Mouse (Mus musculus) spleen, adult 12 weeks (tissue): ENCODE data around the gene Adk.

Source experiments
- DNase-seq: peaks from one replicate; pipeline ENCODE4 v3.0.0; 2022; ENCODE audit warnings: low spot score

Gene Adk

DNA sequence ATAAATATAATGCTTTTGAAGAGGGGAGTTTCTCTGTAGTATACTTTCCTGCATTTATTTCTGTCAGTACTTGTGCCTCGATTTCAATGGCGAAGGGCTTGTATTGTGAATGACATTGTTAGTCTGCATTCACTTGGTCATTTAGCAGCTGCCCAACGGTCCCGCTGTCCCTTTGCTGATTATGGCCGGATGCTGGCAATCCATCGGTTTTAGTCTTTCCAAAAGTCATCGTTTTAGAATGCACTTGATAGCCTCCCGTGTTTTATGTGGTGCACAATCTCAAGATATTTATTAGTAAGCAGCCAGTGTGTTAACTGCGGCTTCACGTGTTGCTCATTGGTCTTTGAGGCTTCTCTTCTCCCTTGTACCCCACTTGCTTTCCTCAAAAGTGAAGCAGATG is 113.3 kb downstream of the Adk start:
- no peak for DNase-seq

DNA sequence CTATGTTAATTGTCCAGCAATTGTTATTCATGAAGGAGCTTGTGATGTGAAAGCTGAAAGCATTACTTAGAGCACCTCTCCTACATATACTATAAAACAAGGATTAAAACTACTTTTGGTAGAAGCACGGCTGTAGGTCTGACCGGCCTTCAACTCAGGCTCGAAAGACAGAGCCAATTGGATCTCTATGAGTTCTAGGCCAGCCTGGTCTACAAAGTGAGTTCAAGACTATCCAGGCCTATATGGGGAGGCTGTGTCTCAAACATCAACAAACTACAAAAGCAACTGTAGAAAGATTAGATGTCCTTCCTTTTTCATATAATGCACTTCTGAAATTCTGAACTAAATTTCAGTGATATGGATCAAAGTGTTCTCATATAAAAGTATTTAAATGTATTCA is 113.7 kb downstream of the Adk start:
- no peak for DNase-seq

DNA sequence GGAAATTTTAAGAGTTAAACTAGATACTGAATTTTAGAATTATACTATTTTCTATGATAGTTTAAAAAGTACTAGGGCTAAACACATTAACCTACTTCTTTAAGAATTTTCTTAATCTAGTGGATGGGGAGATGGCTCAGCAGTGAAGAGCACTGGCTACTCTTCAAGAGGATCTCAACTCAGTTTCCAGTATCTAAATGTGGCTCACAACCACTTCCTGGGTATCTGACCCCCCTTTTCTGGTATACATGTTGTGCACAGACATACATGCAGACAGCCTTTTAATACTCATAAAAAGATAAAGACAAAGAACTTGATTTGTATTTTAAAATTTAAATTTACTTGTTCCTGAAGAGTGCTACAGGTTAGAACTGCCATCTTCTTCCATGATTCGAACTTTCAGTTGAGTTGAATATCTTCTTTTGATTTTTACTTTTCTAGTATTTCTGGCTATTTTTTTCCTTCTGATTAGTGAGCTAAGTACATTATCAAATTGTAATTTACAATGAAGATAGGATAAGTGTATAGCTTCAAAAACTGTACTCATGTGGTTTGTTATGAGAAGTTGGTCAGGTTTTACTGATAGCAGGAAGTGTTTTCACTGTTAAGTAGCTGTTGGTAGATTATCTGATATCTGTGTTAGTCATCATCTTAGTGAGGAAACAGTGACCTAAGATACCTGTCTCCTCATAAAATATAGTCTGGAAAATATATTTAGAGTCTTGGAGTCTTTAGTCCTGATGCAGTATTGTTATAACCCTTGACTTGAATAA is 121.8 kb downstream of the Adk start:
- DNase-seq: no peak

DNA sequence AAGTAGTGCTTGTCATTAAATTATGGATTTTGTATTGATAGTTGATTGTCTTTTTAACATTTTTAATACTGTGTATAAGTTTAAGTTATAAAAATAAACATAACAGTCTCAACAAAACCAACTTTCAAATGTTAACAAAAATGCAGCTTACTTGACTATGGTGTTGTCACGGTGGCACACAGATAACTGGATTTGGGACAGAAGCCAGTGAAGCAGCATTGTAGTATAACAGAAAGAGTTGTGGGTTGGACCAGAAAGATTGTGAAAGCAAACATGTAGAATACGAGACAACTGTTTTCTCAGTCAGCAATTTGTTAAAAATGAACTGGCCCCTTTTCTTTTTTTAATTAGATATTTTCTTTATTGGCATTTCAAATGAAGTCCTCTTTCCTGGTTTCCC is 122.4 kb downstream of the Adk start:
- no peak for DNase-seq

DNA sequence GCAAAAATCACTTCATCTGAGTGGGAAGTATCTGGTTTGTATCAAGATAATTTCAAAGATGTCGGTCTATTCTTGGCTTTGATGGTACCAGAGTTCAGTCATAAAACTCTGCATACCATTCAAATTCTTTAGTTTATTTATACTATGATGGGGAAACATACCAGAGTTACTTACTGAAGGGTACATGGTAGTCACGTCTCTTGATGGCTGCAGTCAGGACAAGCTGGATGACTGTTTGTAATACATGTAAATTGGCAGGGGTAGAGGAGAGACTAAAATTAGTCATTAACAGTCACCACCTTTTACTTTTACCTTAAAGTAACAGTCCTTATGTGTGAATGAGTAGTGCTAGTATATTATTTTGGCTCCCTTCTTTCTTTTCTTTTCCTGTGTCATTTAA is 125.4 kb downstream of the Adk start:
- DNase-seq: no peak

DNA sequence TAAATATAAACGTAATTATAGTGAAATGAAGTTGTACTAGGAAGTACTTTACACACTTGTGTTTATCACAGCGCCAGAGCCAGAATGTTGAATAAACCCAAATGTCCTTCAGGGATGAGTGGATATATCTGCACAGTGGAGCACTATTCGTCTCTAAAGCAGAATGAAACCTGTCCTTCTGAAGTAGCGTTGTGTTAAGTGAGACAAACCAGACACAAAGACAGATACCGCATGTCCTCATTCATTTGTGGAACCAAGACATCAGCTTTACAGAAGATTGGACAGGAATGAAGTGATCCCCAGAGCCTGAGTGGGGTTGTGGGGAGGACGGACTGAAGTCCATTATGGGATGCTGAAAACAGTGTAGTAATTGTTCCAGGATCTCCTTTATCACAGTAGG is 126.0 kb downstream of the Adk start:
- DNase-seq: no peak

DNA sequence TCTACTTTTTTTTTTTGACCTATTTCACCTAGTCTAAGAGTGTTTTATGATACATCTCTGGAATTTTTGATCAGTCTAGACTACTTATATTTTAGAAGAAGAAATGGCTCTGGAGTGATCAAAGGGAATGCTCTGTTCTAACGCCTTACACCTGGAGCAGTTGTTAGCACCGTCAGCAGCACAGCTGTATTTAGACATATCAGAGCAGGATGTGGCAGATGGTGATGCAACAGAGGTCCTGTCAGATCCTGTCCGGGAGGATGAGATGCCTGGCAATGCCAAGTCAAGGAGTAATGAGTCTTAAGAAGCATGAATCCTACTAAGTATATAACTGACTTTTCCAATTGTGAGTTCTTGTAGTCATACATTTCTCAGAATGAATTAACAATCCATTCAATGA is 128.7 kb downstream of the Adk start:
- DNase-seq: no peak

DNA sequence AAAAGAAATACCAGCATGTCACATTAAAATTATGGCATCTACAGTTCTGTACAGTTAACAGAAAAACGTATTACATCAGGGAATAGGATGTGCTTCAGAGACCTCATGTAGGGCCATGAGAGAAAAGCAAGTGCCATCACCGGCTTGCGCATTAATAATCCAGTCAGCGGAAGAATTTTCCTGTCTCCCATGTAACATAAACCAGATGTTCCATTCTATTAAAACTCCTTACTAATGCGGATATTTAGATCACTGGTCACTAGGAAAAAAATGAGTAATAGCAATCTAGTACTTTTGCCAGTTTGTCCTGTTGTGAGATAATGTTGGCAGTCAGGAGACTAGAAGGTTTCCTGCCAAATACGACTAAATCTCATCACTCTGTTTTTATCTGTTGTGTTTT is 139.6 kb downstream of the Adk start:
- DNase-seq: no peak

DNA sequence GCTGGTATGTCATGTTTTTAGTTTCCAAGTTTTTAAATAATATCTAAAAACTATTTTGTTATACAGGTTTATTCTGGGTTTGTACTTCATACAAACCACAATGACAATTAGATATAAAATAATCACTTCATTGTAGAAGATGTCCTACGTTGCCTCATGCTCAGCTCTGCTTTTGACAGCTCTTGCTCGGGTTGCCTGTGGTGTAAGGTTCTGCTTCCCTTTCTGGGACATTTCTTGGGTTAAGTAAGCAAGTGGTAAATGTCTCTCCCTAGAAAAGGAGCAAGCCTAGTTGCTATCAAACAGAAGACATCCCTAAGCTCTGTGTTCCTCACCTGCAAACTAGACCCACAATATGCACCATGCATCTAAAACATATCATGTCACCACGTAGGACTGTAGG is 140.4 kb downstream of the Adk start:
- DNase-seq: no peak

DNA sequence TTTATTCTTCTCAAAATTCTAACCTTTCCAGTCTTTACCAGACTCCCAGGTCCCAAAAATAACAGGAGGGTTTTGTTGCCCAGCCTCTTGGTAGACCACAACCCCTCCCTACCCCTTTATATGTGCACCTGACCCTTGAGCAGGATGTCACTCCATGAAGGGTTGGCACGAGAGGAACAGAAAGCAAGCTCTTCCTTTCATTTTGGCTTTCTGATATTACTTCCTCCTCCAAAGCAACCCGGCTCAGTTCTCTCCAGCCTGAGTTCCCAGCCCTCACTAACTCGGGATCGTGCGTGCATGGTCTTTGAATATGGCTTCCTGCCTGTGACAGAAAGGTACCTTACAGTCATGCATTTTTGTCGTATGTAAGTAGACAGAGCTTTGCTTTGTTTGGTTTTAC is 142.0 kb downstream of the Adk start:
- DNase-seq: no peak

DNA sequence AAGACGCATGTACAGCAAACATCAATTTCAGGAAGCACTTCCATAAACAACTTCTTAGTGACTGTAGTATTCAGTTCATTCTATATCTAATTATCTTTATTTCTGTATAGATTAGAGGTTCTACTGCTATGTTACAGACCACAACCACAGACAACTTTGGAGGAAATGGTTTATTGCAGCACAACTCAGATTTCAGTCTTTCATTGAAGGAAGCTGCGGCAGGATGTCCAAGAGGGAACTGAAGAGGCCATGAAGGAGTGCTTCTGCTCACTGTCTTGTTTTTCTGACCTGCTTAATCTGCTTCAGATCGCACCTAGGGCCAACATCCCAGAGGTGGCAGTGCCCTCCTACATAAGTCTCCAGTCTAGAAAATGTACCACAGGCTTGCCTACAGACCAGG is 148.5 kb downstream of the Adk start:
- DNase-seq: no peak

DNA sequence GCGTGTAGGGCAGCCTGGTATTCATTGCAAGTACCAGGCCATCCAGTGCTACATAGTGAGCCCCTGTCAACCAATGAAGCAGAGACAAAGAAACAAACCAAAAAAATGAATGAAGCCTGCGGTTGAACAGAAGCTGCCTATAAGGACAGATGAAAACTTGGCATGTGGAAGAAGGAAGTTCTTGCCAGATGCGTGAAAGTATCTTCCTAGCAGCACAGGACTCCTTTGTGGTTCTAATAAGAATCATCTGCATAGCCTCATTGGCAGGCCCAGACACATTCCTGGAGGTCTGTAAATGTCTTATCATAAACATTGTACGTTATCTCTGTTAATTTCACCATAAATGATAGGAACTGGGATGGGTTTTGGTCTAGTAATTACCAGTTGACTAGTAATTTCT is 154.1 kb downstream of the Adk start:
- DNase-seq: no peak

DNA sequence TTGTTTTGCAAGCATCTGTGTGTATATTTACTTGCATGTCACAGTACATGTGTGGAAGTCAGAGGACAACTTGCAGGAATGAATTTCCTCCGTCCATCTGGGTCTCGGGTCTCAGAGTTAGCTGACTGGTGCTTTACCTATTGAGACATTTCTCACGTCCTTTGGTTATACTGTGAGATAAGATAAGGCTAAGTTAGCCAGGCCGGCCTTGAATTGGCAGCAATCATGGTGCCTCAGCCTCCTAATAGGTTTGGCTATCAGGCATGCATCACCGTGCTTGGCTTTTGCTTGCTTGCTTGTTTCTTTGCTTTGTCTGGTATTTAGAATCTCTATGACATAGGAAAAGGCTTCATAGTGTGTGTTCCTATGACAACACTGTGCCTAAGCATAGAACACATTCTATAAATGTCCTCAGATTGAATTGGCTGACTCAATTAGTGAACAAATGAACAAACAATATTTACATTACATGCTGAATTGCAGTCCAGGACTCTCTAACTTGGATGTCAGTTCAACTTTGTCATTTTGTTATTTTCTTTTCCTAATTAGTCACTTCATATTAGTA is 169.3 kb downstream of the Adk start:
- no peak for DNase-seq

DNA sequence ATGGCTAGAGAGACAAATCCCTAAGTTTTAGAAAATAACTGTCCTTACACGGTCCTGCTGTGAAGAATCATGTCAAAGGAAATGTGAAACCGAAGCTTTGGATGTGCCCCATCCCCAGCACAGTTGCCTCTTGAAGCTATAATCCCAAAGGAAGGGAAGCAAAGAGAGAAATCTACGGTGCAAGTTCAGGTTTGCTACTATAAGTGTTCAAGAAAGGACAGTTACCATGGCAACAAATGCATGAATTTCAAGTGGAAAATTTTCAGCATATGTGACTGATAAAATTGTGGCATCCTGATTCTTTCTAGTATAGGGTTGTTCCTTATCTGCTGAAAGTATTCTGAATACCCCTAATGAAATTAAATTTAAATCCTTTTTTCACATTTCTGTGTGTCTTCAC is 169.8 kb downstream of the Adk start:
- DNase-seq: no peak

DNA sequence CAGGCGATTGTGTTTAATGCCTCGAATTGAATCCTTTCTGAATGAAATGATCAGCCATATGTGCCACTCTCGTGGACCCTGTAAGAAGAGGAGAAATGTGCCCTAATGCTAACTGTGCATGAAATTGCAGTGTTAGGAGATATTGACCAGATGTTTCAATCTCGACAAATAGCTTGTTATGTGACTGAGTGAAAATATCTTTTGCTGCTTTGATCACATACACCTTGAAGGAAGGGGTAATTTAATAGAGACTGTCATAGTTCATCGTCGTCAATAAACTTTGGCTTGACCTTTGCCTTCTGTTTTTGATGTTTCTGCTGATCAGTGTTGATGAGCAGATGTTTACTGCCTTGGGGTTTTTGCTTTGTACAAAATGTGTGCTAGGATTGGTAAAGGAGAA is 171.1 kb downstream of the Adk start:
- DNase-seq: no peak

DNA sequence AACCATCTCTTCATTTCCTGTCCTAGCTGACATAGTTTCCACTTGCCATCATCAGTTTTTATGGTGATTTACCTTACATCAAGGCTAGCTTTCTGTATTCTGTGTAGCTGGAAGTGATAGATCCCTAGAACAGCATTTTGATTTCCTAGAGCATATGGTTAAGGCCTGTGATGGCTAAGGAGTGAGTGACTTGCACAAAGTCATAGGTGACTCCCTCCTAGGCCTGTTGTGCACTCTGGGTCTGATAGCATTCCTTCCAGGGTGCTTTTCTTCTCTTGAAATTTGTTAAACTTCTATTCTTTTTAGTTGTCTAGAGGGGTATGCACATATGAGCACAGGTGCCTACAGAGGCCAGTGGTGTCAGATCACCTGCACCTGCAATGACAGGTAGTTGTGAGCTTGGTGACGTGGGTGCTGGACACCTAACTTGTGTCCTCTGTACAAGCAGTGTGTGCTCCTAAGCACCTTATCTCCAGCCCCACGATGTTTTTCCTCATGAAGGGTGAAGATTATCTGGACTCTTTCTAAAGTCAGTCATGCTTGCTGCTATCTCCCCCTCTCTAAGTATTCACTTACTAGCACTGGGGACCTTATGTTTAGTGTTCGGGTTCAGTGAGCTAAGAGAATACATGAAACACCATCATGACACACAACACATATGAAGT is 171.7 kb downstream of the Adk start:
- no peak for DNase-seq

DNA sequence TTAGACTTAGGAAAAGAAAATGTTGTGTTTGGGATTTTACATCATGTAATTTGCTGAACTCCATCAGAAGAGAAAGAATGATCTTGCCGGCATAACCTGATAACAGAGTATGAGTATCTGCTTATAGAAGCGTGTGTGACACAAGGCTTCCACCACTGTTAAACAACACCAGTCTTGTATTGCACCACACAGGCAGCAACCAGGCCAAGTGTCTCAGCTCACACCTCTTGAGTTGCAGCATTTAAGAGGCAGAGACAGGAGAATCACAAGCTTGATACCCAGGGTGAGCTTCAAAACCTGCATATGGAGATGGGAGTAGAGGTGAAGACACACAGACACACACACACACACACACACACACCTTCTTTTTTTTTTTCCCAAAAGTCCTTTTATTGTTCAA is 184.7 kb downstream of the Adk start:
- no peak for DNase-seq

DNA sequence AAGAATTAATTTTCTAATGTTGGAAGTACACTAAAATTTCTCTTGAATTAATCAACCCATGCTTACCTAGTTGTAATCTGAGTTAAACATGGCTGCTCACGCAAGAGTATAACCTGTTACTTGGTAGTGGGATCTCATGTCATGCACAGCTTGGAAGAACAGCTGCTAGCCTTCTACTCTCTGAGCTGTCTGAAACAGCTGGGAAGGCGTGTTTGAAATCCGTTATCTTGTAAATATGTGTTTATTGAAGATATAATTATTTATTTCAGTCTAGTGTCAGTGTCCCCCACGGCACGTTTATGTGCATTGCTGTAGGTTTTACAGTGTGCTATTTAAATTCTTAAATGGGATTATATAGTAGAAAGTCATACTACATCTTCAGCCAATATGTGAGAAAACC is 188.7 kb downstream of the Adk start:
- DNase-seq: no peak

DNA sequence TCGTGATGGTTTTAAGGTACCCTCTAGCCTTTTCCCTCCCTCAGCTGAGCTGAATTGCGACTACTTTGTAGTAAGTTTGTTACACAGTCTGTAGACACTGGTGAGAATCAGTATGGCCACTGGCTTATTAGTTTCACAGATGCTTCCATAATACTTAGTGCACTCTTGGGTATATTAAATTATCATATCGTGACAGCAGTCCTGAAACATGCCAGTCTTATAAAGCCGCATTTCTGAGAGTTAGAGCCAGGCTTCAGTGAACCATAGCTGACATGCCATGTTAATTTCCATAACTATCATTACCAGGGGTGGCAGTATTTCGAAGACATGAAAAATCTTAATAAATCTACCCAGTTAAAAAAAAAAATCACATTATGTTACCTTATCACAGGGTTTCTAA is 199.0 kb downstream of the Adk start:
- DNase-seq: no peak

DNA sequence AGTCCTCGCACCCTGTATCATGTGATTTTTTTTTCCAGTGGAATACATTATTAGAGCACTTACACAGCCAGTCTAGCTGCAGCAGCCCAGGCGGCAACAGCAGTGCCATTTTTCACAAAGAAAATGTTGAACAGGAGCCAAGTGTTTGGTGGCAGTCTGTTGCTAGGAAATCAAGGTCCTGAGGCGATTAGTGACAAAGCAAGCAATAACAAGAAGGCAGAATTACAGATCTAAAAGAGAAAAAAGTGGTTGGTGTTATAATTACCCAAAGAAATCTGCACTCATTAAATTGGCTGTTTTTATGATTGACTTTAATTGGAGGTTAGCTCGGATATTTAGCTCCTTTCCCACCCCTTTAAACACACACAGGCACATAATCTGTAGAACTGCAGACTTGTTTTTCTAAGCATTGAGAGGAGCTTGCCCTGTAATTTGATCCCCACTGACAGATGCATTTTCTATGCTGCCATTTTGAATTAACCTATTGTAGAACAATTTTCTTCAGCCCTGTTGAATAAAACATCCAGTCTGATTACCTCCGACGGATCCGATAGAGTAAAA is 200.0 kb downstream of the Adk start:
- no peak for DNase-seq

DNA sequence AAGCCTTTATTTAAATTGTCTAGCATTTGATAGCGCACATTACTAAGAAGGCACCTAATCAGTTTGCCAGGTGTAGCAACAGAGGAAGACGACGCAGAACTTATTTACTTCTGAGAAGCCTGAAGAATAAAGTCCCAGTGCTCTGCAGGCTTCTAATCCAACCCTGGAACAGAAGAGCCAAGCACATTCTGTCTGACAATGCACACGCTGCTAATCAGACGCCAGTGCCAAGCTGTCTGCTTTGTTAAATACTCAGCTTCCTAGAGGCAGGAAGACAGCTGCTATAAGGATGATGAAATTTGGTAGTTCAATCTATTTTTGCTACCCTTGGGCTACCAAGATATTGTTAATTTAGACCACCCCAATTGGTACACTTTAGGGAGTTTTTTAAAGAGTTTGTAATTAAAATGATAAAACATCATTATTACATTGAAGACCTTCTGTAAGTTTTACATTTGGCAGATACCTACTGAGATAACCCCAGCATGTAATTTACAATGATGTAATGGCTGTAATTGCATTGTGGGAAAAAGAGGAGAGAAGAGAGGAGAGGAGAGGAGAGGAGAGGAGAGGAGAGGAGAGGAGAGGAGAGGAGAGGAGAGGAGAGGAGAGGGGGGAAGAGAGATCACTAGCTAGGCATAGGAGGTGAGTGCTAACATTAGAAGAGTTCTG is 201.1 kb downstream of the Adk start:
- no peak for DNase-seq

DNA sequence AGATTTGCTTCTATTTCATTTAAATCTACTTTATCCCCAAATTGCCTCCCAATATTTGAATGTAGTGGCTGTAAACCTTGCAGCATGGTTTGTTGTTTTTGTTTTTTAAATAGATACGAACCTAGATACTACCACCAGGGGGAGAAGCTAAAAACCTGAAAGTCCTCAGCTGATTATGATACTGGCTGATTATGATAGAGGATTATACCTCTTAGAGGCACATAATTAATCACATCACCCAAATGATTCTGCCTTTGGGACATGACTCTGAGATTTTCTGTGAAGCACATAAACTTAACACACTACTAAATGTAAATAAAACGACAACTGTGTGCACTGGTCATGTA is 201.6 kb downstream of the Adk start:
- no peak for DNase-seq

DNA sequence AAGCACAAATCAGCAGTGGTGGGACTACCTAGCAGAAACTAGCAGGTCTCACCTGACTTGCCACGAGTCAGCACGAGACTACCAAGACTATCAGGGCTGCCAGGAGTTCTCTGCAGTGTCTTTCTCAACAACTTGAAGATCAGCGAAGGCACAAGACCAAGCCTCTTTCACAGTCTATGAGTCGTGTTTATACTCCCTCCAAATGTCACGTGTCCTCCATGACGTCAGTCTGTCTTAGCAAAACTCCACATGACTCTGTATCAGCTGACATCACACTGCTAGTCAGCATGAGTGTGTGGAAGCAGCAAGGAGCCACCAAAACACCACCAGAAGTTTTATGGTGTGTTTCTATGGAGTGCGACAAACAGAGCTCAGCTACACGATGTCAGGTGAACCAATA is 215.9 kb downstream of the Adk start:
- no peak for DNase-seq
